Mouse (Mus musculus): Measurements from ENCODE around the gene Dennd2d. TPM values are rescaled to one million over a fixed set of nuclear protein-coding genes. Genes with fewer than 3 reads are reported as not detected.
A peak's percentile ranks its signal among the peaks of the same experiment; 100 is the strongest.

Dennd2d gene
- total and polyA plus RNA-seq, 3 experiments, result 4.5 to 8.0 TPM; not detected in 1

- Histone ChIP-seq H3K27ac (ENCODE audit: control insufficient read depth, low read depth, low read length) (no peak overlapping the region), H3K9ac (ENCODE audit: control insufficient read depth, low read depth, low read length, poor library complexity, severe bottlenecking) (no peak overlapping the region), H3K27me3 (ENCODE audit: control insufficient read depth in 1 of 2, insufficient read depth in 2 of 2, low read length in 2 of 2) (no peaks in the 10 kb centered on the region), H3K4me1 (ENCODE audit: control insufficient read depth in 1 of 2, insufficient read depth in 2 of 2, low read length in 2 of 2) (0 out of 4 replicates have a peak, but pooled peaks cover 0 to 2% of the 10 kb centered on the region in 2 experiments), H3K79me2 (ENCODE audit: control insufficient read depth, insufficient read depth, low read length, poor library complexity) (no peaks in the 10 kb centered on the region), H3K36me3 (ENCODE audit: control insufficient read depth in 1 of 2, insufficient read depth in 2 of 2, low read length in 2 of 2) (peaks cover 5 to 9% of the 10 kb centered on the region in 2 experiments; a peak in 3 of 4 replicates), H3K4me3 (ENCODE audit: control insufficient read depth in 1 of 2, insufficient read depth in 1 of 2, low read depth in 2 of 2, low read length in 2 of 2) (no peak overlapping the region), H3K9me3 (replicated peaks; ENCODE audit: insufficient read depth, low read length) (no peaks in the 10 kb centered on the region)
- TF ChIP-seq MAZ (IDR thresholded peaks at IDR 0.05; ENCODE audit: low read depth, low read length) (no peak), POLR2AphosphoS5 (IDR thresholded peaks at IDR 0.05; ENCODE audit: borderline replicate concordance, low read depth, low read length) (no peak), E2F4 (IDR thresholded peaks at IDR 0.05; ENCODE audit: borderline replicate concordance, low read depth, low read length) (no peak), ETS1 (IDR thresholded peaks at IDR 0.05; ENCODE audit: low read depth, low read length) (no peak), GATA1 (IDR thresholded peaks at IDR 0.05; ENCODE audit: low read depth, low read length) (peak; percentile 63; the same call in 1 of the 2 replicates), MYB (IDR thresholded peaks at IDR 0.05; ENCODE audit: low read depth, low read length) (no peak), RCOR1 (IDR thresholded peaks at IDR 0.05; ENCODE audit: low read depth, low read length) (peak; percentile 64; the same call in 1 of the 2 replicates), TAL1 (IDR thresholded peaks at IDR 0.05; ENCODE audit: low read length) (no peak)
- DNase-seq (ENCODE audit: low read depth, low spot score), result no peak
These were observed 20.7 kb downstream of the Dennd2d start for GRCm38 (mm10) chr3:106502892-106503291.

DNA sequence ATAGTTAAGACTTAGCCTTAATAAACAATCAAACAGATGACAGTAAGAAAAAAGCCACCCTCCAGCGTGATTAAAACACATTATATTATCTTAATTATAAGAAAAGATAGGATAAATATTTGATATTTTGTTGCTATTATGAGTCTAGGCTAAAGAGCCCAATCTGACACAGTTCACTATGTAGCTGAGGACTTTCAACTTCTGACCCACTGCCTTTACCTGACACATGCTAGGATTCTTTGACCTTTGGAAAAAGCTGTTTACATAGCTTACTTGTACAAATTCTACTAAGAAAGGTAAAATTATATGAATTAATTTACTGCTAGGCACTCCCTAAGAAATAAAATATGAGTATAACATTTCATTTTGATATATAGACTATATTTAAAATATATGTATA is 28.5 kb downstream of the Dennd2d start:
- no peak overlapping the region for H3K4me3 ChIP-seq (ENCODE audit: control insufficient read depth in 1 of 2, insufficient read depth in 1 of 2, low read depth in 2 of 2, low read length in 2 of 2)
- no peaks in the 10 kb centered on the region for H3K79me2 ChIP-seq (ENCODE audit: control insufficient read depth, insufficient read depth, low read length, poor library complexity)
- H3K4me1 ChIP-seq (ENCODE audit: control insufficient read depth in 1 of 2, insufficient read depth in 2 of 2, low read length in 2 of 2), result no peaks in the 10 kb centered on the region
- no peak overlapping the region for H3K27ac ChIP-seq (ENCODE audit: control insufficient read depth, low read depth, low read length)
- H3K9ac ChIP-seq (ENCODE audit: control insufficient read depth, low read depth, low read length, poor library complexity, severe bottlenecking), result no peak overlapping the region
- DNase-seq (ENCODE audit: low read depth, low spot score), result no peak
- H3K9me3 ChIP-seq (replicated peaks; ENCODE audit: insufficient read depth, low read length), result no peaks in the 10 kb centered on the region
- peaks cover 0 to 6% of the 10 kb centered on the region in 2 experiments; a peak in 2 of 4 replicates for H3K36me3 ChIP-seq (ENCODE audit: control insufficient read depth in 1 of 2, insufficient read depth in 2 of 2, low read length in 2 of 2)
- no peaks in the 10 kb centered on the region for H3K27me3 ChIP-seq (ENCODE audit: control insufficient read depth in 1 of 2, insufficient read depth in 2 of 2, low read length in 2 of 2)
- TF ChIP-seq JUND (IDR thresholded peaks at IDR 0.05; ENCODE audit: low read depth, low read length), result no peak
- no peak for TF ChIP-seq USF2 (IDR thresholded peaks at IDR 0.05; ENCODE audit: borderline replicate concordance in 1 of 2, insufficient read depth in 1 of 2, low read depth in 1 of 2, low read length in 2 of 2)
- no peak for TF ChIP-seq NRF1 (IDR thresholded peaks at IDR 0.05; ENCODE audit: insufficient read depth, low read depth, low read length, poor library complexity, severe bottlenecking)
- TF ChIP-seq USF1 (IDR thresholded peaks at IDR 0.05; ENCODE audit: low read depth, low read length), result no peak
- no peak for TF ChIP-seq ETS1 (IDR thresholded peaks at IDR 0.05; ENCODE audit: low read depth, low read length)
- TF ChIP-seq TCF12 (IDR thresholded peaks at IDR 0.05; ENCODE audit: low read depth, low read length), result no peak
- TF ChIP-seq MYC (IDR thresholded peaks at IDR 0.05; ENCODE audit: low read depth, low read length), result no peak
- TF ChIP-seq MEF2A (IDR thresholded peaks at IDR 0.05; ENCODE audit: extremely low read depth, insufficient replicate concordance, low read depth, low read length, poor library complexity, severe bottlenecking), result no peak
- no peak for TF ChIP-seq POLR2AphosphoS5 (IDR thresholded peaks at IDR 0.05; ENCODE audit: borderline replicate concordance, low read depth, low read length)
- no peak for TF ChIP-seq TBP (IDR thresholded peaks at IDR 0.05; ENCODE audit: low read depth, low read length)
- TF ChIP-seq CHD2 (IDR thresholded peaks at IDR 0.05; ENCODE audit: low read length), result no peak
- no peak for TF ChIP-seq E2F4 (IDR thresholded peaks at IDR 0.05; ENCODE audit: borderline replicate concordance, low read depth, low read length)
- TF ChIP-seq GABPA (IDR thresholded peaks at IDR 0.05; ENCODE audit: low read depth, low read length), result no peak
